Mouse (Mus musculus): ENCODE data around the gene Plekha1.
A peak's percentile ranks its signal among the peaks of the same experiment; 100 is the strongest.

The Plekha1 gene

GRCm38 (mm10) chr7:130918260-130918659 lies 52.7 kb downstream of the Plekha1 start:
- DNase-seq (ENCODE audit: low read depth): no peak

- no peak for DNase-seq (ENCODE audit: low read depth)
These were observed 57.6 kb downstream of the Plekha1 start for GRCm38 (mm10) chr7:130922981-130923731.

- DNase-seq (ENCODE audit: low read depth): no peak
These were observed 64.8 kb downstream of the Plekha1 start for GRCm38 (mm10) chr7:130930401-130930800.

GRCm38 (mm10) chr7:130932921-130933320 lies 67.4 kb downstream of the Plekha1 start:
- DNase-seq (ENCODE audit: low read depth): no peak

- DNase-seq (ENCODE audit: low read depth): no peak
These were observed 69.1 kb downstream of the Plekha1 start for GRCm38 (mm10) chr7:130934654-130935053.

- DNase-seq (ENCODE audit: low read depth): no peak
These were observed 69.9 kb downstream of the Plekha1 start for GRCm38 (mm10) chr7:130935421-130935792.

GRCm38 (mm10) chr7:130935793-130936471 lies 70.4 kb downstream of the Plekha1 start, which contains the start of gene Htra1:
Gene Htra1, plus strand, starts transcription at chr7:130936111.
- DNase-seq (ENCODE audit: low read depth): no peak

GRCm38 (mm10) chr7:130936472-130936951 lies 71.0 kb downstream of the Plekha1 start:
- no peak for DNase-seq (ENCODE audit: low read depth)

GRCm38 (mm10) chr7:130937266-130937841 lies 71.8 kb downstream of the Plekha1 start:
- DNase-seq (ENCODE audit: low read depth): no peak

- no peak for DNase-seq (ENCODE audit: low read depth)
These were observed 72.4 kb downstream of the Plekha1 start for GRCm38 (mm10) chr7:130938005-130938404.

- DNase-seq (ENCODE audit: low read depth): no peak
These were observed 73.3 kb downstream of the Plekha1 start for GRCm38 (mm10) chr7:130938896-130939295.

- DNase-seq (ENCODE audit: low read depth): no peak
These were observed 75.2 kb downstream of the Plekha1 start for GRCm38 (mm10) chr7:130940733-130941132.

GRCm38 (mm10) chr7:130943280-130943895 lies 77.8 kb downstream of the Plekha1 start:
- peak; percentile 83 for DNase-seq (ENCODE audit: low read depth)

- DNase-seq (ENCODE audit: low read depth): no peak
These were observed 79.4 kb downstream of the Plekha1 start for GRCm38 (mm10) chr7:130944766-130945475.

- no peak for DNase-seq (ENCODE audit: low read depth)
These were observed 80.2 kb downstream of the Plekha1 start for GRCm38 (mm10) chr7:130945730-130946129.

- no peak for DNase-seq (ENCODE audit: low read depth)
These were observed 80.7 kb downstream of the Plekha1 start for GRCm38 (mm10) chr7:130946303-130946702.

- DNase-seq (ENCODE audit: low read depth): peak; percentile 26
These were observed 83.1 kb downstream of the Plekha1 start for GRCm38 (mm10) chr7:130948563-130949208.

GRCm38 (mm10) chr7:130949331-130949751 lies 83.8 kb downstream of the Plekha1 start:
- DNase-seq (ENCODE audit: low read depth): no peak

GRCm38 (mm10) chr7:130950482-130950881 lies 84.9 kb downstream of the Plekha1 start:
- no peak for DNase-seq (ENCODE audit: low read depth)

- DNase-seq (ENCODE audit: low read depth): no peak
These were observed 85.4 kb downstream of the Plekha1 start for GRCm38 (mm10) chr7:130951004-130951403.

GRCm38 (mm10) chr7:130953376-130953775 lies 87.8 kb downstream of the Plekha1 start:
- no peak for DNase-seq (ENCODE audit: low read depth)
